Mouse (Mus musculus) stomach, embryonic 15.5 days (tissue): ENCODE results near the gene Nostrin. TPM values are rescaled to one million over a fixed set of nuclear protein-coding genes. Genes with fewer than 3 reads are reported as not detected.

Experiments
- polyA plus RNA-seq: library from polyadenylated mRNA; unstranded; fragments of >200 nt; fragmentation: Nextera tagmentation; extraction: Ambion mirVana; gene quantifications from 2 replicates; pipeline ENCODE4 v1.2.1, GENCODE M21; 2015

Nostrin gene
- polyA plus RNA-seq, 1 experiment from 2014 or later, result 10.6 TPM

Other genes starting within 250 kb of the Nostrin start
- 140 and 150 TPM in 2 replicates for gene Spc25, start 70.4 kb downstream of the Nostrin start, polyA plus RNA-seq
- gene G6pc2, start 75.3 kb downstream of the Nostrin start, polyA plus RNA-seq, result 1.3 and 1.4 TPM in 2 replicates
- 0.48 and 1.0 TPM in 2 replicates for gene Abcb11, start 206.8 kb downstream of the Nostrin start, polyA plus RNA-seq
- gene Dhrs9, start 244.6 kb downstream of the Nostrin start, polyA plus RNA-seq, result 0.94 and 1.5 TPM in 2 replicates